Mouse (Mus musculus) ES-E14 (cell line): ENCODE data around the gene Zfp277. TPM values are rescaled to one million over a fixed set of nuclear protein-coding genes. Genes with fewer than 3 reads are reported as not detected.

Experiments
- DNase-seq: peaks from one replicate; pipeline ENCODE4 v3.0.0-alpha.2; 2013; ENCODE audit warnings: low read depth, low spot score
- H3K27ac ChIP-seq: 2 replicates; pipeline ENCODE4 v1.5.1; 2012; ENCODE audit warnings: low read depth, mild to moderate bottlenecking, low read length, moderate library complexity, mixed read lengths; ENCODE audit not compliant: poor library complexity, insufficient read depth, severe bottlenecking
- H3K36me3 ChIP-seq: 2 replicates; pipeline ENCODE4 v1.6.1; 2012; ENCODE audit warnings: mild to moderate bottlenecking, low read length, moderate library complexity, mixed read lengths; ENCODE audit not compliant: control insufficient read depth, poor library complexity, insufficient read depth, severe bottlenecking
- H3K4me1 ChIP-seq, 2 experiments: fragments of 150-350 bp in 1 of 2; sonication (generic) in 1 of 2; 2 replicates each; pipeline ENCODE4 v1.6.1; 2012; ENCODE audit warnings: low read length in 2 of 2, mild to moderate bottlenecking in 1 of 2, mixed read lengths in 1 of 2; ENCODE audit not compliant: control insufficient read depth in 2 of 2, insufficient read depth in 2 of 2, poor library complexity in 1 of 2
- H3K4me3 ChIP-seq, 2 experiments: fragments of 150-350 bp in 1 of 2; sonication (generic) in 1 of 2; 2 replicates each; pipeline ENCODE4 v1.5.1; 2012; ENCODE audit warnings: low read length in 2 of 2, low read depth in 1 of 2, mild to moderate bottlenecking in 1 of 2, mixed read lengths in 1 of 2; ENCODE audit not compliant: insufficient read depth in 1 of 2, poor library complexity in 1 of 2, severe bottlenecking in 1 of 2
- H3K9ac ChIP-seq: 2 replicates; pipeline ENCODE4 v1.6.1; 2012; ENCODE audit warnings: low read depth, mild to moderate bottlenecking, low read length, mixed read lengths; ENCODE audit not compliant: poor library complexity, insufficient read depth, severe bottlenecking
- H3K9me3 ChIP-seq: fragments of 150-350 bp; sonication (generic); 2 replicates; pipeline ENCODE4 v1.6.1; 2012; ENCODE audit warnings: low read depth, mild to moderate bottlenecking, low read length; ENCODE audit not compliant: control insufficient read depth, insufficient read depth
- CHD2 ChIP-seq: IDR thresholded peaks from 2 replicates; pipeline ENCODE4 v1.6.1; 2014; ENCODE audit warnings: mild to moderate bottlenecking, low read depth, low read length, inconsistent platforms
- HCFC1 ChIP-seq: IDR thresholded peaks from 2 replicates; pipeline ENCODE4 v1.6.1; 2012; ENCODE audit warnings: low read length, inconsistent platforms, borderline replicate concordance; ENCODE audit not compliant: insufficient read depth
- MAFK ChIP-seq: IDR thresholded peaks from 2 replicates; pipeline ENCODE4 v1.6.1; 2014; ENCODE audit warnings: mild to moderate bottlenecking, low read depth, low read length, inconsistent platforms; ENCODE audit not compliant: insufficient read depth
- ZC3H11A ChIP-seq: IDR thresholded peaks from 2 replicates; pipeline ENCODE4 v1.6.1; 2012; ENCODE audit warnings: low read depth, mild to moderate bottlenecking, inconsistent platforms, low read length, borderline replicate concordance
- ZNF384 ChIP-seq: IDR thresholded peaks from 2 replicates; pipeline ENCODE4 v1.6.1; 2012; ENCODE audit warnings: low read depth, low read length, inconsistent platforms
- in situ Hi-C, 2 experiments: fragments of 600-800 bp; cut with MboI; formaldehyde crosslinking; loops; one replicate each; pipeline ENCODE4 v1.15.1; 2025; ENCODE audit warnings: low sequenced_read_pairs in 2 of 2, inconsistent platforms in 1 of 2; ENCODE audit not compliant: unreplicated experiment in 2 of 2
- total RNA-seq: library from RNA; depleted of rRNA; stranded (reverse); fragments of 300-350 nt; gene quantifications from 2 replicates; pipeline ENCODE4 v1.2.3, GENCODE M21; 2012

Zfp277 gene
- total RNA-seq, 1 experiment: 21.9 TPM

- Histone ChIP-seq H3K36me3 (no peaks in the 10 kb centered on the region), H3K27ac (no peak overlapping the region), H3K9ac (no peak overlapping the region), H3K9me3 (no peaks in the 10 kb centered on the region), H3K4me3 (no peak overlapping the region), H3K4me1 (no peaks in the 10 kb centered on the region)
- in situ Hi-C loops: no loop called here
- TF ChIP-seq CHD2 (no peak), HCFC1 (no peak), ZNF384 (no peak), MAFK (no peak), ZC3H11A (no peak)
- no peak for DNase-seq
Observed at GRCm38 (mm10) chr12:40298636-40299035, 147.1 kb downstream of the Zfp277 start.

GRCm38 (mm10) chr12:40286539-40286938, 159.2 kb downstream of the Zfp277 start:
- in situ Hi-C loops: no loop called here
- no peaks in the 10 kb centered on the region for H3K9me3 ChIP-seq
- no peak overlapping the region for H3K27ac ChIP-seq
- no peaks in the 10 kb centered on the region for H3K36me3 ChIP-seq
- no peak overlapping the region for H3K4me3 ChIP-seq
- H3K9ac ChIP-seq: no peak overlapping the region
- DNase-seq: no peak
- TF ChIP-seq MAFK (no peak), HCFC1 (no peak), ZNF384 (no peak), ZC3H11A (no peak), CHD2 (no peak)
- 0 out of 4 replicates have a peak, but pooled peaks cover 0 to 1% of the 10 kb centered on the region in 2 experiments for H3K4me1 ChIP-seq

- Histone ChIP-seq H3K9me3 (no peaks in the 10 kb centered on the region), H3K36me3 (no peaks in the 10 kb centered on the region), H3K27ac (no peak overlapping the region), H3K4me3 (no peak overlapping the region), H3K4me1 (peaks cover 2 to 7% of the 10 kb centered on the region in 2 experiments; a peak in 2 of 4 replicates), H3K9ac (no peak overlapping the region)
- in situ Hi-C loops: no loop called here
- DNase-seq: no peak
- TF ChIP-seq ZC3H11A: no peak
- no peak for TF ChIP-seq MAFK
- no peak for TF ChIP-seq CHD2
- no peak for TF ChIP-seq HCFC1
- TF ChIP-seq ZNF384: no peak
Observed at GRCm38 (mm10) chr12:40280596-40281325, 164.9 kb downstream of the Zfp277 start.

GRCm38 (mm10) chr12:40277581-40277980, 168.1 kb downstream of the Zfp277 start:
- Histone ChIP-seq H3K4me3 (no peak overlapping the region), H3K9ac (no peak overlapping the region), H3K36me3 (no peaks in the 10 kb centered on the region), H3K27ac (no peak overlapping the region), H3K9me3 (no peaks in the 10 kb centered on the region), H3K4me1 (peaks cover 2 to 7% of the 10 kb centered on the region in 2 experiments; a peak in 2 of 4 replicates)
- DNase-seq: no peak
- no peak for TF ChIP-seq HCFC1
- TF ChIP-seq MAFK: no peak
- TF ChIP-seq CHD2: no peak
- TF ChIP-seq ZNF384: no peak
- TF ChIP-seq ZC3H11A: no peak
- in situ Hi-C loops: no loop called here
